Mouse (Mus musculus): Measurements from ENCODE around the gene Syne1. TPM values are rescaled to one million over a fixed set of nuclear protein-coding genes. Genes with fewer than 3 reads are reported as not detected.

Syne1 gene
- polyA plus RNA-seq, 1 experiment from 2014 or later: 2.4 TPM

DNA sequence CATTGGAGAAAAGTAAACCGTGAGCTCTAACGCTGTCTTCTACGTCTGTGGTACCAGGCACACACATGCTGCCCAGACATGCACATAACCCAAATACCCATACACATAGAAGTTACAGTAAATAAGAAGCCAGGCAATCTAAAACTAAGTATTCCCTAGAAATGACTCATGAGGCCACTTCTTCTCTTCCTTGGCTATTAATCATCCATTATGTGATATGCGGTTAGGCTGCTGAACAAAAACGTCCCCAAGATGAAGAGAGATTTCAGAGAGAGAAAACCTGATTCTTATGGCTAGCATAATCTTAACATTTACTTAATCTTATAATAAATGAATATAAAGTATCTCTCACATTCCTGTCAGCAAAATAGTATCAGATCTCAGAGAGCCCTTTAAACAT is 409.8 kb downstream of the Syne1 start:
- Histone ChIP-seq H3K4me2 (ENCODE audit: low read depth, low read length, severe bottlenecking) (no peak overlapping the region), H3K36me3 (ENCODE audit: control insufficient read depth, insufficient read depth, low read length) (no peaks in the 10 kb centered on the region), H3K4me1 (replicated peaks; ENCODE audit: control insufficient read depth, insufficient read depth, low read length) (no peaks in the 10 kb centered on the region), H3K4me3 (ENCODE audit: low read depth, low read length) (no peak overlapping the region), H3K27me3 (ENCODE audit: control insufficient read depth, insufficient read depth, low read length) (no peaks in the 10 kb centered on the region), H3K9me3 (ENCODE audit: control insufficient read depth, low read length) (no peaks in the 10 kb centered on the region), H3K9ac (ENCODE audit: low read length) (no peak overlapping the region), H3K27ac (ENCODE audit: low read depth, low read length) (no peak overlapping the region)
- WGBS: 91% methylated on average over 5 of the region's 5 CpGs
- DNase-seq (ENCODE audit: low spot score) (no peak), ATAC-seq (replicated peaks; ENCODE audit: low FRiP score) (no peak)

- Histone ChIP-seq H3K36me3 (ENCODE audit: control insufficient read depth, insufficient read depth, low read length) (no peaks in the 10 kb centered on the region), H3K27me3 (ENCODE audit: control insufficient read depth, insufficient read depth, low read length) (no peaks in the 10 kb centered on the region), H3K4me1 (replicated peaks; ENCODE audit: control insufficient read depth, insufficient read depth, low read length) (no peaks in the 10 kb centered on the region), H3K4me3 (ENCODE audit: low read depth, low read length) (no peak overlapping the region), H3K9ac (ENCODE audit: low read length) (no peak overlapping the region), H3K4me2 (ENCODE audit: low read depth, low read length, severe bottlenecking) (no peak overlapping the region), H3K9me3 (ENCODE audit: control insufficient read depth, low read length) (no peaks in the 10 kb centered on the region), H3K27ac (ENCODE audit: low read depth, low read length) (no peak overlapping the region)
- 90% methylated on average over 4 of the region's 4 CpGs for WGBS
- DNase-seq (ENCODE audit: low spot score) (no peak), ATAC-seq (replicated peaks; ENCODE audit: low FRiP score) (no peak)
These were observed 411.4 kb downstream of the Syne1 start for GRCm38 (mm10) chr10:5139932-5140264.

DNA sequence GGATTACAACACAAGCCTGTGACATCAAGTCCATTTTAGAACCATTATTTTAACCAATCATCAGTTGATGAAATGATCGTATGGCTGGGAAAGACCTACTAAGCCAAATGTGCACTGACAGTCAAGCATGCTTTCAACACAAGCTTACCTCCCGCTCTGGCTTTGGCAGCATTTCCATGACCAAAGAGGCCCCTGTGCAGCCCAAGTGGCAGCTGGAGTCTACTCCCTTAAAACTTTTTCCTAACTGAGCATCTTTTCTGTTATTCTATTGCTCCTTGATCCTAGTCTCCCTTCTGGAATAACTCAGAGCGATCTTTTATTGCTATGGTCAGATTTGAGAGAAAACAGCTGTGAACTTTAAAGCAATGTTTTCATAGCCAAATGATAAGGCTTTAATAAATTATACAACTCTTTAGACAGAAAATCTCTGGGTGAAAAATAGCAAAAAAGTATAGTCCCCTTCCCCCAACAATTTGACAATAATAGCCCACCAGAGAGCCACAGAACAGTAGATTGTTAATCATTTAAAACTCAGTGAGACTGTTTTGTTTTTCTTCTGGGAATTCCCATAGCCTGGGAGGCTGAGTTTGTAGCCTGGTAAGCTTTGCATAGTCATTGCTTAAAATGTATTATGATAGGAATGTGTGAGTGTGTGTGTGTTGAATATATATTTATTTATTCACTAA is 411.9 kb downstream of the Syne1 start:
- no peaks in the 10 kb centered on the region for H3K4me1 ChIP-seq (replicated peaks; ENCODE audit: control insufficient read depth, insufficient read depth, low read length)
- no peak overlapping the region for H3K4me3 ChIP-seq (ENCODE audit: low read depth, low read length)
- ATAC-seq (replicated peaks; ENCODE audit: low FRiP score) (no peak), DNase-seq (ENCODE audit: low spot score) (no peak)
- H3K27me3 ChIP-seq (ENCODE audit: control insufficient read depth, insufficient read depth, low read length): no peaks in the 10 kb centered on the region
- H3K27ac ChIP-seq (ENCODE audit: low read depth, low read length): no peak overlapping the region
- no peaks in the 10 kb centered on the region for H3K9me3 ChIP-seq (ENCODE audit: control insufficient read depth, low read length)
- H3K4me2 ChIP-seq (ENCODE audit: low read depth, low read length, severe bottlenecking): no peak overlapping the region
- 92% methylated on average over 3 of the region's 3 CpGs for WGBS
- H3K36me3 ChIP-seq (ENCODE audit: control insufficient read depth, insufficient read depth, low read length): no peaks in the 10 kb centered on the region
- no peak overlapping the region for H3K9ac ChIP-seq (ENCODE audit: low read length)

DNA sequence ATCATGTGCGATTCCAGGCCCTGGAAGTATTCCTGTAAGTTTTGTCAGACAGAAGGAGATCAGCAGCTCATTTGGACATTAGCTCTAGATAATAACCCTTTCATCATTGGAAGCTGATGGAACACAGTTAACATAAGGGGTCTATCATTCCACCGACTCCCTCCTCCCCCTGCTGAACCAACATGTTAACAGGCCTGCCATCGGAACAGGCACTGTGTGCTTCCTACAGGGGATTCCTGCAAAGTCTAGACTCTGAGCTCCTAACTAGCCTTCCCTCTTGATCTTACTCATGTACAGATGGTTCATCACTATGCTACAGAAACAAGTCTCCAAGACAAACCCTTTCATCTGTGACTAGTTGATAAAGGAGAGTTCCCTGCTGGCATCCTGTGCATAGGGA is 419.2 kb downstream of the Syne1 start:
- no peak for ATAC-seq (replicated peaks; ENCODE audit: low FRiP score)
- no peak overlapping the region for H3K4me2 ChIP-seq (ENCODE audit: low read depth, low read length, severe bottlenecking)
- H3K36me3 ChIP-seq (ENCODE audit: control insufficient read depth, insufficient read depth, low read length): no peaks in the 10 kb centered on the region
- WGBS: 90% methylated on average over 3 of the region's 3 CpGs
- no peak overlapping the region for H3K27ac ChIP-seq (ENCODE audit: low read depth, low read length)
- DNase-seq (ENCODE audit: low spot score): no peak
- H3K4me3 ChIP-seq (ENCODE audit: low read depth, low read length): no peak overlapping the region
- H3K4me1 ChIP-seq (replicated peaks; ENCODE audit: control insufficient read depth, insufficient read depth, low read length): no peaks in the 10 kb centered on the region
- no peaks in the 10 kb centered on the region for H3K9me3 ChIP-seq (ENCODE audit: control insufficient read depth, low read length)
- H3K9ac ChIP-seq (ENCODE audit: low read length): no peak overlapping the region
- H3K27me3 ChIP-seq (ENCODE audit: control insufficient read depth, insufficient read depth, low read length): no peaks in the 10 kb centered on the region

DNA sequence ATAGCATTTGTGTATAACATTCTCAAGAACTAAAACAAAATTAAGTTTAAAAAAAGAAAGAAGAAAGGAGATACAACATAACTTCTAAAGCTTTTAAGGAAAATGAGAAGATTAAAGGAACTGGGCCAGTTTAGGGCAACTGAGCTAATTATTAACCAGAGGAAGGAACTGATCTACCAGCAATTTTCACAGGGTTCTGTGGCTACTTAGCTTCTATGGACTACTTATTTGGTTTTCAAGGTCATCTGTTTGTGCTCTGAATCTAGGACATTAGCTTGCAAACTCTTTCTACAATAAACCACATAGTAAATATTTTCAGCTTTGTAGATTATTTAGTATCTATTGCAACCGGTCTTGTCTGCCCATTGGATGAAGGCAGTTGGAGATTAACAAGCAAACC is 420.8 kb downstream of the Syne1 start:
- Histone ChIP-seq H3K4me1 (replicated peaks; ENCODE audit: control insufficient read depth, insufficient read depth, low read length) (no peaks in the 10 kb centered on the region), H3K4me2 (ENCODE audit: low read depth, low read length, severe bottlenecking) (no peak overlapping the region), H3K9ac (ENCODE audit: low read length) (no peak overlapping the region), H3K27ac (ENCODE audit: low read depth, low read length) (no peak overlapping the region), H3K27me3 (ENCODE audit: control insufficient read depth, insufficient read depth, low read length) (no peaks in the 10 kb centered on the region), H3K4me3 (ENCODE audit: low read depth, low read length) (no peak overlapping the region), H3K36me3 (ENCODE audit: control insufficient read depth, insufficient read depth, low read length) (no peaks in the 10 kb centered on the region), H3K9me3 (ENCODE audit: control insufficient read depth, low read length) (no peaks in the 10 kb centered on the region)
- DNase-seq (ENCODE audit: low spot score) (no peak), ATAC-seq (replicated peaks; ENCODE audit: low FRiP score) (no peak)
- 92% methylated on average over 1 of the region's 1 CpGs for WGBS

- Histone ChIP-seq H3K27ac (ENCODE audit: low read depth, low read length) (no peak overlapping the region), H3K9ac (ENCODE audit: low read length) (no peak overlapping the region), H3K36me3 (ENCODE audit: control insufficient read depth, insufficient read depth, low read length) (no peaks in the 10 kb centered on the region), H3K27me3 (ENCODE audit: control insufficient read depth, insufficient read depth, low read length) (no peaks in the 10 kb centered on the region), H3K9me3 (ENCODE audit: control insufficient read depth, low read length) (no peaks in the 10 kb centered on the region), H3K4me1 (replicated peaks; ENCODE audit: control insufficient read depth, insufficient read depth, low read length) (no peaks in the 10 kb centered on the region), H3K4me3 (ENCODE audit: low read depth, low read length) (no peak overlapping the region), H3K4me2 (ENCODE audit: low read depth, low read length, severe bottlenecking) (no peak overlapping the region)
- WGBS: 95% methylated on average over 7 of the region's 7 CpGs
- ATAC-seq (replicated peaks; ENCODE audit: low FRiP score) (no peak), DNase-seq (ENCODE audit: low spot score) (no peak)
These were observed 426.5 kb downstream of the Syne1 start for GRCm38 (mm10) chr10:5124757-5125156.

DNA sequence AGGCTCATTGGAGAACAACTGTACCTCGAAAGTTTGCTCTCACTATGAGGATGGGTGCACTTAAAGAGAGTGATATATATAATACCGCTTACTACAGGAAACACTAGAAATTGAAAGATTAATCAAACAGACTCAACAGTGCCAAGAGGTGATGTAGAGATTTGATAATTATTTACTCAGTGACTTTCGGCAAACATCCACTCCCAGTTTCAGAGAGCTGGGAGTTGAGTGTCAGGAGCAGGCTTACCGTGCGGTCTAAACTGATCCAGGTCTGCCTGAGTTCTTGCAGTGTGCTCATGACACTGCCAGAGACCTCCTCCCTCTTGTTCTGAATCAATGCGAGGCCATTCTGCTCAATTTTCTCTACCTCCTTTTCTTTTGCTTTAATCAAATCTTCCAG is 434.6 kb downstream of the Syne1 start:
- 94% methylated on average over 6 of the region's 6 CpGs for WGBS
- no peak overlapping the region for H3K27ac ChIP-seq (ENCODE audit: low read depth, low read length)
- no peaks in the 10 kb centered on the region for H3K36me3 ChIP-seq (ENCODE audit: control insufficient read depth, insufficient read depth, low read length)
- no peaks in the 10 kb centered on the region for H3K4me1 ChIP-seq (replicated peaks; ENCODE audit: control insufficient read depth, insufficient read depth, low read length)
- ATAC-seq (replicated peaks; ENCODE audit: low FRiP score): no peak
- DNase-seq (ENCODE audit: low spot score): no peak
- no peaks in the 10 kb centered on the region for H3K27me3 ChIP-seq (ENCODE audit: control insufficient read depth, insufficient read depth, low read length)
- no peak overlapping the region for H3K4me3 ChIP-seq (ENCODE audit: low read depth, low read length)
- H3K9ac ChIP-seq (ENCODE audit: low read length): no peak overlapping the region
- H3K4me2 ChIP-seq (ENCODE audit: low read depth, low read length, severe bottlenecking): no peak overlapping the region
- no peaks in the 10 kb centered on the region for H3K9me3 ChIP-seq (ENCODE audit: control insufficient read depth, low read length)

DNA sequence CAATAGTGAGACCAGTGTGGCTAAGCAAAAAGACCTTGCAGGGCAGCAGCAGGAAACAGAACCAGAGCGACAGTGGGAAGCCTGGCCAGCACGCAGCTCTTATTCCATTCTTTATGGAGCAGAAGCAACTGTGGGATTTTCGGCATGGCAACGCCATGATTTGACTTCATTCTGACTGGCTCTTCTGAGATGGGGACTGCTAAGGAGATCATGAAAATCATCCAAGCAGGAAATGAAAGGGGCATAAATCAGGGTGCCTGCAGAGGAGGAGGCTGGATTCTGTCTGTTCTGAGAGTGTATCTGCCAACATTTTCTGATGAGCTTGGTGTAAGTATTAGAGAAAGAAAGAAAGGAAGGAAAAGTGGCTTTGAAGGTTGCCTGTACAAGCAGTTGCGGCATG is 435.1 kb downstream of the Syne1 start:
- DNase-seq (ENCODE audit: low spot score): no peak

DNA sequence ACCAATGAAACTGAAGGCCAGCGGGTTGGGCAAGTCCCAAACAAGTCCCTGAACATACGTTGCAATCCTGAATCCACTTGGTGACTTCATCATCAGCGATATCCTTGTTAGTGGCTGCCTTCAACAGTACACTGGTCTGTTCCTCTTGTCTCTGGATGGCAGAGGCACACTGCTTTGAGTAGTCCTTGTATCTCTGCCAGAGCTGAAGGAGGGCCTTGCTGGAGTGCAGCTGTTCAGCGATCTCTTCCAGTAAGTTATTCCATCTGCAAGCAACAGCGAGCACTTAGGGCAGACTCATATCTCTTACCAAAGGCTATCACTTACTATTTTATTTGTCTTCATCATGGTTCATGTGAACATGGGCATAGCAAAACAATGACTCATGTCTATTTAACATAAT is 440.5 kb downstream of the Syne1 start:
- ATAC-seq (replicated peaks; ENCODE audit: low FRiP score): no peak
- H3K9me3 ChIP-seq (ENCODE audit: control insufficient read depth, low read length): no peaks in the 10 kb centered on the region
- 95% methylated on average over 5 of the region's 5 CpGs for WGBS

More for the DNA sequence above, 435.1 kb downstream of the Syne1 start:
- H3K9ac ChIP-seq (ENCODE audit: low read length): no peak overlapping the region
- H3K4me3 ChIP-seq (ENCODE audit: low read depth, low read length): no peak overlapping the region
- no peaks in the 10 kb centered on the region for H3K4me1 ChIP-seq (replicated peaks; ENCODE audit: control insufficient read depth, insufficient read depth, low read length)
- WGBS: 85% methylated on average over 5 of the region's 5 CpGs
- ATAC-seq (replicated peaks; ENCODE audit: low FRiP score): no peak
- H3K27me3 ChIP-seq (ENCODE audit: control insufficient read depth, insufficient read depth, low read length): no peaks in the 10 kb centered on the region
- H3K27ac ChIP-seq (ENCODE audit: low read depth, low read length): no peak overlapping the region
- H3K9me3 ChIP-seq (ENCODE audit: control insufficient read depth, low read length): no peaks in the 10 kb centered on the region
- no peak overlapping the region for H3K4me2 ChIP-seq (ENCODE audit: low read depth, low read length, severe bottlenecking)
- no peaks in the 10 kb centered on the region for H3K36me3 ChIP-seq (ENCODE audit: control insufficient read depth, insufficient read depth, low read length)

More for the DNA sequence above, 440.5 kb downstream of the Syne1 start:
- DNase-seq (ENCODE audit: low spot score): no peak
- H3K9ac ChIP-seq (ENCODE audit: low read length): no peak overlapping the region
- H3K27me3 ChIP-seq (ENCODE audit: control insufficient read depth, insufficient read depth, low read length): no peaks in the 10 kb centered on the region
- H3K4me1 ChIP-seq (replicated peaks; ENCODE audit: control insufficient read depth, insufficient read depth, low read length): no peaks in the 10 kb centered on the region
- H3K4me3 ChIP-seq (ENCODE audit: low read depth, low read length): no peak overlapping the region
- no peak overlapping the region for H3K27ac ChIP-seq (ENCODE audit: low read depth, low read length)
- H3K36me3 ChIP-seq (ENCODE audit: control insufficient read depth, insufficient read depth, low read length): no peaks in the 10 kb centered on the region
- H3K4me2 ChIP-seq (ENCODE audit: low read depth, low read length, severe bottlenecking): no peak overlapping the region
